Mouse (Mus musculus) right cerebral cortex, postnatal 36 days (tissue): ENCODE measurements around the gene Elavl3.
"Not testable (repeated sequence)": the region's sequence is repeated elsewhere in the genome, so short reads cannot be mapped to it uniquely, and the experiment has no call there.

ENCODE experiments used
- DNase-seq, 2 experiments: peaks; one replicate each; pipeline ENCODE4 v3.0.0; 2022; ENCODE audit warnings: low spot score in 2 of 2, mixed read lengths in 1 of 2

The Elavl3 gene

DNA sequence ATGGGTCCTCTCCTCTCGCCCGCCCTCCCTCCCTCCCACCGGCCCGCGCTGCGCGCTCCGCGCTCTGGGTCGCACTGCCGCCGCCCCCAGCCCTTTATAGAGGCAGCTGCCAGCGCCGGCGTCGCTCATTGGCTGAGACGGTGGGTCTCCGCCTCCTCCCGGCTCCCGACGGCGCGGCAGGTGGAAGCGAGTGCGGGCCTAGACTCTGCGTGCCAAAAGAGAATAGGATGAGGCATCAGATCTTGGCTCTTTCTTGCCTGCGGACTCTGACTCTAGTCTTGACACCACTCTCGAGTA is at the start of gene Elavl3:
Gene Elavl3, minus strand, starts transcription at position 66 of the 297 bp plus-strand sequence.
- peak; percentile 75 to 80 for DNase-seq

DNA sequence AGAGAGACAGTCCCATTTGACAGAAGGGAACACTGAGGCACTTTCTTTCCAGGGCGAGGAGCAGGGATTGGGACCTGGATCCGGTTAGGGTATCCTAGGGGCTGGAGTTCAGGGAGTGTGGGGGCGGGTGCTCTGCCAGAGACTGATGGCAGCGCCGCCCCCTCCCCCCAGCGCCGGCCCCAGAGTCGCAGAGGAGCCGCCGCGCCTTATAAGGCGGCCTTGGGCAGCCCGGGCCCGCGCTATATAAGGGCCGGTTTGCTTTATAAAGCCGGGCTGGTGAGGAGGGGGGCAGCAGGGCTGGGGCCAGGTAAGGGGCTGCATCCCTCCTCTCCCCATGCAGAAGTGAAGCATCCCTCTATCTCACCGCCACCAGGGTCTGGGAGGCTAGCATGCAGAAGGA is 48.1 kb upstream of the Elavl3 start:
- DNase-seq, result no peak

DNA sequence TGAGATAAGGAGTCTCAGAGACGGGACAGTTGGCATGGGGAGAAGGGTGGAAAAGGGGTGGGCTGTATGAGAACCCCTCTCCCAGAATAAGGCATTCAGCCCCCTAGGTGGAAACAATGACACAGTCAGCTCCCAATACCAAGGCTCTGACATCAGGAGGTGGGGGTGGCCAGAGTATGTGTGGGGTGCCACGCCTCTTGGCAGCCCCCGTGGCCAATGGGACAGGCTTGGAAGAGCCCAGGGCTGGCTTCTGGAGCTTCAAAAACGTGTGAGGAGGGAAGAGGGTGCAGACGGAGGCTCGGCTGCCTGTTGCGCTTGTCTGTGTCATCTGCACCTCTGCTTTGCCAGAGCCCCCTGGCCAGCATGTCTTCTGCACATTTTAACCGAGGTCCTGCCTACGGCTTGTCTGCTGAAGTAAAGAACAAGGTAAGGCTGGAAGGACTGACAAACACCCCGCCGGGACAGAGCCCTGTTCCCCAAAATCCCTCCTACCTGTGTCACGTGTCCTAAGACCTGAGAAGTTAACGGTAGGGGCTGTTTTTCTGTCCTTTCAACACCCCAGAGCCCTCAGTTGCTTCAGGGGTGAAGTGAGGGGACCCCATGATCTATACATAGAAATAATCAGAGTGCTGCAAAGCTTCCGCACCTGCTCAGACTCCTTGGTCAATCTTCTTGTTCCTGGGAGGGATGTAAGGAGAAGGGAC is 47.3 kb upstream of the Elavl3 start, which contains the start of gene Cnn1:
Gene Cnn1, plus strand, starts transcription at position 224 of the 704 bp plus-strand sequence.
- no peak for DNase-seq

DNA sequence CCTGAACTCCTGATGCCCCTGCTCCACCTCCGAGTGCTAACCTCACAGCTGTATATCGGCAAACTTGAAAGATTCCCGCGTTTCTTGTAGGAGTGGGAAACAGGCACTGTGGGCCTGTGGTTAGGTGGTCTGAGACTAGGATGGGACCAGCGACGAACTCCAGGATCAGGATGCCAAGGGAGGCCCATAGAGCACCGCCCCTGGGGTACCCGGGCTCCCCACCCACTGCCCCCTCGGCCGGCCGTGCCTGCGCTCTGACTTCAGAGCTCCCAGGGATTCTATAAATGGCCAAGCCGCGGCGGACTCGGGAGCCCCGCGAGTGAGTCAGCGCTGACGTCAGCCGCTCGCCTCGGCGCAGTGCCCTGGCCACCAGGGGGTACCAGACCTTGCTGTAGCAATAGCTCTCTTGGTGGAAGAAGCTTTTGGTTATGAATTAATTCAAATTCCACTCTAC is 44.1 kb upstream of the Elavl3 start:
- peak; percentile 66 to 70 for DNase-seq

DNA sequence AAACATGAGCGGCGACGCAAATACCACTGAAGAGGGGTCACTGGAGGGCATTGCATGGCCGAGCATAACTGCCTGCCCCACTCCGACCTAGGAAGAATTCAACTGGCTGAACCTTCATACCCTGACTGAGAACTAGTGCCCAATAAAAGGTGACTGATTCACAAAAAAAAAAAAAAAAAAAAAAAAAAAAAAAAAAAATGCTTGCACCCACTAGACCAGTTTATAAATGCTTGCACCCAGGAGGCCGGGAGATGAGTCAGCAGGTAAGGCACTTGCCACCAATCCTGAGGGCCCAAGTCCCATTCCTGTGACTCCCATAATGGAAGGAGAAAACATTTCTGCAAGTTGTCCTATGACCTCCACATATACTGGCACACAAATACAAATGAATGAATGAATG is 40.9 kb upstream of the Elavl3 start:
- DNase-seq, result no peak

DNA sequence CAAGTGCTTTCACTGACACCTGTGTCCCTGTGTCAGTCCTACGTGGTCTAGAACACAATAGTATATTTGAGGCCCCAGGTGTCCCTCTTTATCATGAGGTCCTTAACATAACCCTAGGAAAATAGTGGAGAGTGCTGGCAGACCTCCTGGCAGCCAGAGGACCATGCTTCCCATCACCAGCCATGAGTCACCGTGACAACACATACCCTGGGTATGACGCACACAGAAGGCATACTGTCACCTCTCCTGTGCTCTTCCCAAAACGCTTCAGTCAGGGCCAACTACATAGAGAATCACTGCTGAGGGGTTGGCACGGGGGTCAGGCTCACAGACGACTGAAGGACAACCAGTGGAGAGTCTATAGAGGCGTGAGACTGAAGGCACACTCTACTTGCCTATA is 38.2 kb upstream of the Elavl3 start:
- no peak for DNase-seq

DNA sequence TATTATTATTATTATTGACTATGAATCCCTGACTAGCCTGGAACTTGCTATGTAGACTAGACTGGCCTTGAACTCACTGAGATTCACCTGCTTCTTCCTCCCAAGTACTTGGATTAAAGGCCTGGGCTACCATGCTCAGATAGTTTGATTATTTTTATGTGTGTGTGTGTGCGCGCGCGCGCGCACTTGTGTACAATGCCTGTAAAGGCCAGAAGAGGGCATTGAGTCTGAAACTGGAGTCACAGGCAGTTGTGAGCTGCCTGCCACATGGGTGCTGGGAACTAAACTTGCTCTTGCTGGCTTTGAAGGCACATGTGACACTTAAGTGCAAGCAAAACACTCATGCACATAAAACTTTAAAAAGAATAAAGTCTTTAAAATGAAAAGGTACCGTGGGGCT is 37.5 kb upstream of the Elavl3 start:
- DNase-seq, result no peak

DNA sequence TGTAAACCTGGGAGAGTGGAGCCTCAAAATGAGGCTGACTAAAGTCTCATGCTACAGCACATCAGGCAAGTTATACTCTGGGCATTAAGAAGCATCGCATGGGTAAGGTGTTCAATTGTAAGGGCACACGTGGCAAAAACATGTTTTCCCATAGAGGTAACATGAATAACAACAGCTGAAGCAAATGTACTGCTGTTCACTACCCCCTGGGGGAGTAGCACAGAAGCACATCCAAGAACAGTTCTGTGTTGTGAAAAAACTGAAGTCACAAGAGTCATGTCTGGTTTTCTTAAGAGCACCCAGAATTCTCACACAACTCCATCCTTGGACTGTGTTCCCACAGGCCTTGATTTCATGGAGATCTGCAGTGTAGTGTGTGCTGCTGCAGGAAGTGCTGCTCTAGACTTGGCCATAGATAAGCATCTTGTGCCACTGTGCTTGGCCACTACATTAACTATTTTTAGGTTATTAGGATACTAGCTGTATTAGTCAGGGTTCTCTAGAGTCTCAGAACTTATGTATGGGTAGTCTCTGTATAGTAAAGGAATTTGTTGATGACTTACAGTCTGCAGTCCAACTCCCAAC is 35.3 kb upstream of the Elavl3 start:
- DNase-seq, result no peak

DNA sequence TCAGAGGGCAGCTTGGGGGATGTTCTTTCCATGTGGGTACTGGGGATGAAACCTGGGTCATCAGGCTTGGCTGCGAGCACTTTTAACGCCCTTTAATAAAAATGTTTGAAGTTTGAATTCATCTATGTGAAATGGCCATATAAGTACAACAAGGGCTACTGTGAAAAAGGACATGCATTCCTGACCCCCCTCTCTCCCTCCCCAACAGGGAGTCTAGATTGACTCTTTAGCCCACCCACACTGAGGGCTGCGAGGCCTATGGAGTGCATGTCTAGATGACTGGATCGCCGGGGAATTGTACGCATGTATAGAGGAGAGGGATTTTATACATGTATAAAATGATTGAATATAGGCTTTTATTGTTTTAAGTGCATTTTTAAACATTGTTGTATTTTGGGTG is 34.2 kb upstream of the Elavl3 start:
- no peak for DNase-seq

DNA sequence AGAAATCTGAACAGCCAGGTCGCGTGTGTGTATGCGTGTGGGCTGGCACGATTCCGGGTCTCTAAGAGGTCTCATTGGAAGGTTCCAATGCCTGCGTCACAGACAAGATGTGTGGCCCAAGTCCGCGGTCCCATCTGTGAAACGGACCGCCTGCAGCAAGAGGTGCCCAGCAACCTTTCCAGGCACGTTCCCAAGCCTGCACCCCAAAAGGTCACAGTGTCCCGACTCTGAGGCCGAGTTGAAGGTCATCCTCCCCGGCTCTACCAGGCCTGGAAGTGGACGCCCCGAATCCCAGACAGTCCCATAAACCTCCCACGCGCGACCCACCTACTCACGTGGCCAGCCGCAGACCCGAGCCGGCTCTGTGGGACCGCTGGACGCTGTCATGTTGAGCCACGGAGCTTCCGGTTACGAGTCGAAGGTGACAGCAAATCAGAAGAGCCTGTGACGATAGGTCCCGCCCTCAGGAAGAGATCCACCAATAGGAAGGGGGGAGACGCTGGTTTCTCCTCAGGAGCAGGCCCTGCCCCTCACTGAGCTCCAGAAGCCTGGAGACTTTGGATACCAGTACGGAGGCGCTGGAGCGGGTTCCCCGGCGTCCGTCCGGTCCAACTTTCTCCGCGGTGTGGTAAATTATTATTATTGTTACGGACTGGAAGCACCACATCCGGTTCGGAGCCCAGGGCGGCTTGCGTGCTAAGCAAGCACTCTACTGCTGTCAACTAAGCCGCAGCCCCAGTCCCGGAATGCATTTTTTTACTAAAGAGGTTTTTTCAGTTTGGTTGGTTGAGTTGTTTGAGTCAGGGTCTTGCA is 33.4 kb upstream of the Elavl3 start, which contains the start of gene Ecsit:
Gene Ecsit, minus strand, starts transcription at position 417 of the 813 bp plus-strand sequence.
- DNase-seq, result peak; percentile 96 to 97

DNA sequence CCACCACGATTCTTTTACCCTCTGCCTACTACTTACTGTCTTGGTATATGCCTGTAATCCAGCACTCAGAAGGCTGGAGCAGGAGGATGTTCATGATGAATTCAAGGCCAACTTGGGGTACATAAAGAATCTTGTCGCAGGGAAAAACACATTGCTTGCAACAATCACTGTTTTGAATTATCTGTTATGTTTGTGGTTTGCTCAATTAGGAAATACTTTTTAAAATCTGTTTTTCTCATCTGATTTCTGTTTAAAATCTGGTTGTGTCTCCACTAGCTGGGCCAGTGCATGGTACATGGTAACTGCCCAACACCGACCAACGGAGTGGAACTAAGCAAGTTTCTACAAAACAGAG is 32.8 kb upstream of the Elavl3 start:
- no peak for DNase-seq

DNA sequence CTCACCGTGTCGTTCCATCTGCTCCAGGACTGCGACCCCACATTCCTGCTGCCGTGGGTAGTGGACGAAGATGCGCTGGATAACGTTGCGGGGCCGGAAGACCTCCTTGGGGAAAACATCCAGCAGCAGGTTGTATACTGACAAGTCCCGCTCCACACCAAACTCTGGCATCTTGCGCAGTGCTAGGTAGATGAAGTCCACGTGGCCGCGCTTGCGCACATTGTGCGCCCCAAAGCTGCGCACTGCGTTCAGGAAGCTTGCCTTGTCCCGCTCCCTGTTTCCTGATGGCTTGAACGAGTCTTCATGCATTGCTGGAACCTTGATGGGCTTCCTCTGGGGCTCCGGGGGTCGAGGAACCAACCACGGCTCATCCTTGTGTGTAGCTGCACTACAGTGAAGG is 24.4 kb upstream of the Elavl3 start:
- DNase-seq, result no peak

DNA sequence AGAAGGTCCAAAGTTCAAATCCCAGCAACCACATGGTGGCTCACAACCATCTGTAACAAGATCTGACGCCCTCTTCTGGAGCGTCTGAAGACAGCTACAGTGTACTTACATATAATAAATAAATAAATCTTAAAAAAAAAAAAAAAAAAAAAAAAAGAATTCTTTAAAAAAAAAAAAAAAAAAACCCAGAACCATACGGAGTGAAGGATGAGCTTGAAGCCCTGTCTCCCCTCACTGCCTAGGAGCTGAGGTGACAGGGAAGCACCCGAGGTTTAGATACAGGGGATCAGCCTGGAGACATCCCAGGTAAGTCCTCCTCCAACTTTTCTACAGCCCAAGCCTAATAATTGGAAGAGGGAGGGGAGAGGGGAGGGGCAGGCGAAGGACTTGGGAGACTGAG is 24.0 kb upstream of the Elavl3 start:
- not testable (repeated sequence) for DNase-seq

DNA sequence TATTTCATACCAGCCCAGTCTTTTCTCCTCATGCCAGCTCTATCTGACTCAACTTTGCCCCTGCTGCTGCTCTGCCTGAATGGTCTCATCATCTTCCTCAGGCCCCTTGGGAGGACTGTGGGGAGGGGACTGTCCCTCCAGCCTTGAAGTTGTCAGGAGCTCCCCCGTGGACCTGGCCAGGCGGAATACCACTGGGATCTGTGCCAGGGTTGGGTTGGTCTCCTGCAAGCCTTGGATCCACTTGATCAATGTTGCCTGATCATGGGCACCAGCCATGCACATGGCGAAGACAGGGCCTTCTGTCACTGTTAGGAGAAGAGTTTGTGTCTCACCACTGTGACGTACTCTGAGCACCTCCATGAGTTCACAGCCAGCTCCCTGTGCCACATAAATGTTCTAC is 20.5 kb upstream of the Elavl3 start:
- DNase-seq, result no peak

DNA sequence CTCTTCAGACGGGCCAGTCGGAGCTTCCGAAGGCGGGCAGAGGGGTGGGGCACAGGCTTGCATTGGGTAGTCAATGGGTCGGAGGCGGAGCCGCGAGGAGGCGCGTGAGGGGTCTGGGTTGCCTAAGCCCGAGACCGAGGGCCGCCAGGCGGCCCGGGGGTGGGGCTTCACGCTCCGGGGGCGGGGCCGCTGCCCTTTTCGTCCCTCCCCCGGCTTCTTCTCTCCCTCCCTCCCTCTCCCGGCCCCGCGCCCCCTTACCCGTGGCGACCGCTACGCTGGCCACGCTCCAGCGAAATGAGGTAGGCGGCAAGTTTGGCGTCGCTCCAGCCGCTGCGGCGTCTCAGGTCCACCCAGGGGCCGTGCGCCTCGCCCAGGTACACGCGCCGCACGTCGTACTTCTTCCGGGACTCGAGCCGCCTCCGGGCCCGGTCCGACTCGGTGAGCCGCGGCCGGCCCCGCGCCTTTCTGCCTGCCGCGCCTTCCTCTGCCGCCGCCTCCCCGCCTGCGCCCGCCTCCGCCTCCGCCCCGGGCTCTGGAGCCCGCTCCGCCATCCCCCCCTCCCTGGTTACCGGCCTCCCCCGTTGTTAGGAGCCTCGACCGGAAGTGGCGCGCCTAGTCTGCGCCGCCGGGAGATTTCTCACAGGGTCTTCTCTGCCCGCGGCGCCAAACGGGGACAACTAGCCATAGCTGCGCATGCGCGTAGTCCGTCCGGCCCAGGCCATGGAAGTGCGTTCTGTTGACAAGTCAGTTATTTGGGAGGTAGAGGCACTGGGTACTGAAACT is 19.2 kb upstream of the Elavl3 start, which contains the start of the genes Gm49318 and Zfp653:
Gene Gm49318, minus strand, starts transcription at position 469 of the 783 bp plus-strand sequence.
Gene Zfp653, minus strand, starts transcription at position 586 of the 783 bp plus-strand sequence.
- peak; percentile 96 for DNase-seq

DNA sequence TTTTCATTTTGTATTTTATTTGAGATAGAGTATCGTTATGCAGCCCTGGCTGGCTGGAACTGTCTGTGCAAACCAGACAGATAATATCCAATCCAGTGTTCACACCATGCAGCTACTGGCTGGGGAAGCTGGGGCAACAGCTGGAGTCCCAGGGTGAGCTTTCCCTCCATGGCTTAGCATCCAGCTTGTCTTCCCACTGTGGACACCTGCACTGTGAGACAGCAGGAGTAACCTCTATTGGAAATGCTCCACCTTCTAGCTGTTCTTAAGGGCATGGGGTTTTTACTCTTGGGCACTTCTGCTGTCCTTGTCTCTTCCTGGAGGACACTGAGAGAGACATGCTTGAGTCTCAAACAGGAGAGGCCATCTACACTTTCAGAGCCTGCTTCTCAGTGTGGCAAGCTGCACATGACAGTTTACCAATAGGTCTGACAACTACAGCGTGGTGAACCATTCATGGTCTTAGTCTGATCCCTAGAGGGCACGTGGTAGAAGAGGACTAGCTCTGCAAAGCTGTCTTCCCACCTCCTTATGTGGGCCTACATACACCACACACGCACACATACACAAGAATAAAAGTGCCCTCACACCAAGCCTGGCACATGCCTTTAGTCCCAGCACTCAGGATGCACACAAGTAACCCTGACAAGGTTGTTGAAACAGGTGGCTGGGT is 18.2 kb upstream of the Elavl3 start:
- DNase-seq, result no peak

DNA sequence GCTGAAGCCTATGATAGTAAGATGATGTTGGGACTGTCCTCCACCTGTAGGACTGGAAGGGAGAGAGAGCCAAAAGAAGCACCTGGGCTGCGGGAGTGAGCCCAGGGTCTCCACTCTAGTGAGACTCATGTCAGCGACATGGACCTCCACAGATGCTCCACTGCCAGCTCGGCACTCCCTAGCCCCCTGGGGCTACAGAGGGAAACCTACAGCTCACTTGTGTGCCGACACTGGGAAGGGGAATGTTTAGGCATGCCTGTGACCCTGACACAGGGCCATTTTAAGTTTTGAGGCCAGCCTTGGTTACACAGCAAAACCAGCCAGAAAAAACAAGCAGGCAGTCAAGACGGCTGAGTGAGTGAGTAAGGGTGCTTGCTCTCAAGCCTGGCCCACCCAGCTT is 15.4 kb upstream of the Elavl3 start:
- no peak for DNase-seq

DNA sequence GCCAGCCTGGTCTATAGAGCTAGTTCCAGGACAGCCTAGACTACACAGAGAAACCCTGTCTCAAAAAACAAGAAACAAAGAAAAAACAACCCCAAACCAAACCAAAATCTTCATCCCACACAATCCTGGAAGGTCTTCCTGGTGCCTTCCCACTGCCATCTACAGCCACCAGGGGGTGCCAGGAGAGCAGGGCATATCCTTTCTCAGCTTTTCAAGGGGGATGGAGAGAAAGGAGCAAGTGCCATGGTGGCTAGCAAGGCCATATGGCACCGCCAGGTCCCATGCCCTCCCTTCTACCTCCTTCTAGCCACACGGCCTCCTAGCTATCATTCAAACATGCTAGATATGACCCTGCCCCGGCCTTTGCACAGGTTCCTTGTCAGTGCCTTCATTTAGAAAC is 14.6 kb upstream of the Elavl3 start:
- no peak for DNase-seq

DNA sequence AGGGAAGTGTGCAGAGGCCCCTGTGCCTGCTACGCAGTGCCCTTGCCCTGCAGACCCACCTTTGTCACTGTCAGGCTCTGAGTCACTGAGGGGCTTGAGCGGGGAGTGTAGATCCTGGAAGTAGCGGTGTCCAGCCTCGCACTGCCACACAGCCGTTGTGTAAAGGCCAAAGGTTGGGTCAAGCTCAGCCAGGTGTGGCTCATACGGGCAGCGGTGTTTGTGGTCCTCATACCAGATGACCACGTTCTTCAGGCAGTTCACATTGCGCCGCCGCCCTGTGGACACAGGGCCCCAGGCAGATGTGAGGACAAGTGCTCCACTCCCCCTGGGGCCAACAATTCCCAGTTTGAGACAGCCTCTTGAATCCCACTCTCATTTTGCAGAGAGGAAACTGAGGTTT is 13.8 kb upstream of the Elavl3 start:
- no peak for DNase-seq

DNA sequence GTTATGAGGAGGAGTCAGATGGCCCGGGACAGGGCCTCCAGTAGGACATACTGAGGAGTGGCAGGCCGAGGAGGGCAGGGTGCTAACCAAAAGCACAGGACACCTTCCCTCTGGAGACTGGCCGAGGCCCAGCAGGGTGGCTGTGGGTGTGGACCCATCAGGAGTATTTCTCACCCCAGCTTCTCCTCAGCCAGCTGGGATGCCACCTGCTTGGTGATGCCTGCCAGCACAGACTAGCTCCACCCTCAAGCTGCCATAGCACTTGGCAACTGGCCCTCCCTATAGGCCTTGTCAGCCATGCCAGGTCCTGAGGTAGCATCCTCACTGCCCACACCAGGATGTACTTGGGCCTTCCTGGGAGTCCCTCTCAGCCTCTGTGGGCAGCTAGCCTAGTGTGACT is 12.5 kb upstream of the Elavl3 start:
- DNase-seq, result no peak

DNA sequence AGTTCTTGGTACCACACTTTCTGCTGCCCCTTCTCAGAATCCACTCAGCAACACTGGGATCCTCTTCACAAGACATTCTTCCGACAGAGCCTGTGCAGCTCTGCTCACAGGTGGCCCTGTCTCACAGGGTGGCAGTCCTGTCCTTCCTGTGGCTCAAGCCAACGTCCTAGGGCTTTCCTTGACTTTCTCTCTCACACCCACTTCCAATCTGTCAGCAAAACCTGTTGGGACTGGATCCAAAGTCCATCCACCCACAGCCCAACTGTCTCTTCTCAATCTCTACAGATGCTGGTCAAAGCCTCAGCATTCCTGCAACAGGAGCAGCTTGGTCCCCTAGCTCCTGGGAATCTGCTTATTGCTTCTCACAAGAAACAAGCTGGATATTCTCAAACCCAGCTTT is 9.5 kb upstream of the Elavl3 start:
- peak; percentile 59 to 62 for DNase-seq
